Mouse (Mus musculus): Measurements from ENCODE around the gene 2410131K14Rik. TPM values are rescaled to one million over a fixed set of nuclear protein-coding genes. Genes with fewer than 3 reads are reported as not detected.

2410131K14Rik gene
- polyA plus RNA-seq, 1 experiment from 2014 or later: 15.0 TPM

GRCm38 (mm10) chr5:118239671-118240070 lies 5.4 kb upstream of the 2410131K14Rik start:
- no peak overlapping the region for H3K9ac ChIP-seq (replicated peaks)
- peaks cover 16% of the 10 kb centered on the region for H3K4me1 ChIP-seq (replicated peaks)
- no peak overlapping the region for H3K4me2 ChIP-seq (replicated peaks)
- no peaks in the 10 kb centered on the region for H3K27me3 ChIP-seq
- no peak overlapping the region for H3K4me3 ChIP-seq (replicated peaks)
- no peak overlapping the region for H3K27ac ChIP-seq
- H3K36me3 ChIP-seq: peaks cover 62% of the 10 kb centered on the region
- H3K9me3 ChIP-seq: no peaks in the 10 kb centered on the region
- 84% methylated on average over 12 of the region's 12 CpGs for WGBS
- no peak for ATAC-seq

DNA sequence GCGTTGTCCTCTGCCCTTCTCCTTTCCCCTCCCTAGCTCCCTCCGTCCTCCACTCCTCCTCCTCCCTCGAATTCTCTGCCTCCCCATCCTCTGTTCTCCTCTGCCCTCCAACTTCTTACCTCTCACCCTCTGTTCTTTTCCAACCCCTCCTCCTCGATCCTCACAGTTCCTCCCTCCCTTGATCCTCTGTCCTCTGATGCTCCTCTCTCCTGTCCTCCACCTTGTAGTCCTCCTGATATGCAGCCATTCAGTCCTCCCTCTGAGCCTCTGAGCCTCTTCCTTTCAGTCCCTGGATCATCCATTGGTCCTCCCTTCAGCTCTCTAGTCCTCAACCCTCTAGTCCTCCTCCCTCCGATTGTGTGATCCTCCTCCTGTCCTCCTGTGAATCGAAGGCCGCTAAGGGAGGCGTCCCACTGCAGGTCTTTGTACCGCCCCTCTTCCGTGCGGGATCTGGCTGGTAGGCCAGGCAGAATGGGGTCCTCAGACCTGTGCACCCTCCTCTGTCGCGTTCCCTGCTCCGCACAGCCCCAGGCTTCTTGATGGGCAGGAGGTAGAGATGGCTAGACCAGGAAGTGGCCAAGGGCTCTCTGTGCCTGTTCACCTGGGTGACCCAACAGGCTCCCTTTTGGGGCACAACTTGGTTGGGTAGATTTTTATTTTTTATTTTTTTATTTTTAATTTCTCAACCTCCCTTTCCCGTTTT lies 730 bp downstream of the 2410131K14Rik start:
- Histone ChIP-seq H3K9me3 (no peaks in the 10 kb centered on the region), H3K27me3 (no peaks in the 10 kb centered on the region), H3K27ac (peak overlapping the region; percentile 80), H3K4me1 (replicated peaks) (peaks cover 35% of the 10 kb centered on the region), H3K4me3 (replicated peaks) (peak overlapping the region; percentile 76), H3K9ac (replicated peaks) (peak overlapping the region; percentile 85), H3K4me2 (replicated peaks) (peak overlapping the region; percentile 90), H3K36me3 (peaks cover 39% of the 10 kb centered on the region)
- peak; percentile 9; the same call in 1 of the 2 replicates for ATAC-seq
- 5% methylated on average over 15 of the region's 15 CpGs for whole genome bisulfite sequencing

DNA sequence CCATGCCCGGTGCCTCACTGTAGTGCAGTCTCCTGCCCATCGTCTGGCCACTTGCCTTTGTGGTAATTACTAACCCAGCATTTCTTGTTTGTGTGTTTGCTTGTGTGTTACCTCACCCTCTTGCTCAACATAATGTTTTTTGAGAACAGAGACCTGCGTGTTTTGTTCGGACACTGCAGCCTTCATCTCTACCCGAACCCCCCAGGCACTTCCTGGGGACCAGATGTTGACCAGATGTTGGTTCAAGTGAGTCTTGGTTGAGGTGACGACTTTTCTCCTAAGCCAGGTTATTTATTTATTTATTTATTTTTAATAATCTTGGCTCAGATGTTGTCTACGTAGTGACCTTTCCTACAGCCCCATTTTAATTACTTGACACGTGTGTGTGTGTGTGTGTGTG lies 2.4 kb downstream of the 2410131K14Rik start:
- H3K4me2 ChIP-seq (replicated peaks): no peak overlapping the region
- H3K36me3 ChIP-seq: peaks cover 25% of the 10 kb centered on the region
- no peaks in the 10 kb centered on the region for H3K27me3 ChIP-seq
- no peak overlapping the region for H3K27ac ChIP-seq
- ATAC-seq: no peak
- H3K9me3 ChIP-seq: no peaks in the 10 kb centered on the region
- no peak overlapping the region for H3K9ac ChIP-seq (replicated peaks)
- peaks cover 35% of the 10 kb centered on the region for H3K4me1 ChIP-seq (replicated peaks)
- no peak overlapping the region for H3K4me3 ChIP-seq (replicated peaks)
- 92% methylated on average over 8 of the region's 8 CpGs for WGBS

DNA sequence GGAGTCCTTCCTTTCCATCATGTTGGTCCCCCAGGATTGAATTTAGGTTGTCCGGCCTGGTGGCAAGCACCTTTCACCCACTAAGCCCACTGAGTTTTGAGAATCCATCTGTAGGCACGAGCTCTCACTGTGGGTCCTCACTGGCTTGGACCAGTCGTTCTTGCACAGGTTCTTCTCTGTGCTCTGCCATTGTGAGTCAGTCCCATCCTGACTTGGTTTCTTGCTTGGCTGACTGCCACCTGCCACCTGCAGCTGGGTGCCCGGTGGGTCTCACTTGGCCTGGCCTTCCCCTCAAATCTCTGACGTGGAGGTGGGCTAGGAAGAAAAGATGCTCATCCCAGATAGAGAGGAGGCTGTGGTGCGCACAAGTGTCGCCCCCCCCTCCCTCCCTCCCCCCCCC lies 6.0 kb downstream of the 2410131K14Rik start:
- no peak for ATAC-seq
- Histone ChIP-seq H3K4me2 (replicated peaks) (no peak overlapping the region), H3K27me3 (no peaks in the 10 kb centered on the region), H3K4me1 (replicated peaks) (peaks cover 14% of the 10 kb centered on the region), H3K9ac (replicated peaks) (no peak overlapping the region), H3K4me3 (replicated peaks) (no peak overlapping the region), H3K27ac (no peak overlapping the region), H3K9me3 (no peaks in the 10 kb centered on the region), H3K36me3 (peaks cover 27% of the 10 kb centered on the region)
- WGBS: 75% methylated on average over 6 of the region's 7 CpGs

- Histone ChIP-seq H3K9me3 (no peaks in the 10 kb centered on the region), H3K4me2 (replicated peaks) (no peak overlapping the region), H3K27ac (no peak overlapping the region), H3K9ac (replicated peaks) (no peak overlapping the region), H3K27me3 (no peaks in the 10 kb centered on the region), H3K4me3 (replicated peaks) (no peak overlapping the region), H3K36me3 (peaks cover 47% of the 10 kb centered on the region), H3K4me1 (replicated peaks) (peaks cover 2% of the 10 kb centered on the region; the same call in 1 of the 2 replicates)
- ATAC-seq: no peak
- WGBS: 95% methylated on average over 3 of the region's 3 CpGs
Observed at GRCm38 (mm10) chr5:118253551-118253950, 8.5 kb downstream of the 2410131K14Rik start.

- Histone ChIP-seq H3K4me1 (replicated peaks) (peaks cover 13% of the 10 kb centered on the region), H3K9ac (replicated peaks) (no peak overlapping the region), H3K4me3 (replicated peaks) (no peak overlapping the region), H3K36me3 (peaks cover 66% of the 10 kb centered on the region), H3K27ac (no peak overlapping the region), H3K9me3 (no peaks in the 10 kb centered on the region), H3K4me2 (replicated peaks) (no peak overlapping the region), H3K27me3 (no peaks in the 10 kb centered on the region)
- 97% methylated on average over 4 of the region's 4 CpGs for WGBS
- ATAC-seq: no peak
Observed at GRCm38 (mm10) chr5:118256981-118257380, 12.0 kb downstream of the 2410131K14Rik start.

DNA sequence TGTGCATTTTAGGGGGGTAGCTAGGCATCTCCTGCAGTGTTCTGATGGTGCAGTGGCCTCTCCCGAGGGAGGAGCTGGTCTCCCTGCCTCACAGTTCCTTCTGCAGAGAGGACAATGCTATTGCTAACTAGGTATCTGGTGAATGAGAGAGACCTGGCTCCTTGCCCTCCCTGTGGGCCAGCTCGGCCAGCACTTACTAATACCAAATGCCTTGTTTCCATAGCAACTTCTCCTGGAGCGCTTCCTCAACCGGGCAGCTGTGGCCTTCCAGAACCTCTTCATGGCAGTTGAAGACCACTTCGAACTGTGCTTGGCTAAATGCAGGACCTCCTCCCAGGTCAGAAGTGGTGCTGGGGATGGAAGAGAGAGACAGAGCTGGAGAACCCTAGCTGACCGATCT lies 14.1 kb downstream of the 2410131K14Rik start:
- WGBS: 49% methylated on average over 6 of the region's 6 CpGs
- Histone ChIP-seq H3K9me3 (no peaks in the 10 kb centered on the region), H3K36me3 (peaks cover 82% of the 10 kb centered on the region), H3K4me3 (replicated peaks) (no peak overlapping the region), H3K4me1 (replicated peaks) (peaks cover 13% of the 10 kb centered on the region), H3K27me3 (no peaks in the 10 kb centered on the region), H3K4me2 (replicated peaks) (no peak overlapping the region), H3K27ac (no peak overlapping the region), H3K9ac (replicated peaks) (no peak overlapping the region)
- no peak; the same call in 1 of the 2 replicates for ATAC-seq

- Histone ChIP-seq H3K27ac (no peak overlapping the region), H3K4me3 (replicated peaks) (no peak overlapping the region), H3K27me3 (no peaks in the 10 kb centered on the region), H3K36me3 (peaks cover 82% of the 10 kb centered on the region), H3K9ac (replicated peaks) (no peak overlapping the region), H3K4me2 (replicated peaks) (no peak overlapping the region), H3K4me1 (replicated peaks) (peaks cover 13% of the 10 kb centered on the region), H3K9me3 (no peaks in the 10 kb centered on the region)
- no peak for ATAC-seq
- WGBS: 81% methylated on average over 6 of the region's 6 CpGs
Observed at GRCm38 (mm10) chr5:118259636-118260035, 14.6 kb downstream of the 2410131K14Rik start.

DNA sequence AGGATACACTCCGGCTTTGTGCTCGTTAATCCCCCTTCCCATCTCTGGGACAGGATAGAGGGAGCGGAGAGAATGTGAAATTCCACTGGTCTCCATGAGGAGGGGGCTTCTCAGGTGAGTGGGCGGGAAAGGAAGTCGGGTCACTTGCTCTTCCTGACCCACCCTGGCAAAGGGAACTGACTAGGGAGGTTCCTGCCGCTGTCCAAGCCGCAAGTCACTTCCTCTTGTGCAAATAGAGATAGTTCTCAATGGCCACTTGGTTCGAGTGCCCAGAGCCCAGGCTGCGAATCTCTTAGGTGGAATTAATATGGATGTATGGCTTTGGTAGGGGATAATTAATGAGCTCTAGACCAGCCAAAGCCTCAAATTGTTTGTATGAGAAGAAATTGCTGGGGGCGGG lies 15.0 kb downstream of the 2410131K14Rik start:
- no peak overlapping the region for H3K9ac ChIP-seq (replicated peaks)
- no peaks in the 10 kb centered on the region for H3K27me3 ChIP-seq
- no peak overlapping the region for H3K4me2 ChIP-seq (replicated peaks)
- no peaks in the 10 kb centered on the region for H3K9me3 ChIP-seq
- no peak overlapping the region for H3K27ac ChIP-seq
- 88% methylated on average over 10 of the region's 10 CpGs for WGBS
- H3K36me3 ChIP-seq: peaks cover 82% of the 10 kb centered on the region
- no peak overlapping the region for H3K4me3 ChIP-seq (replicated peaks)
- H3K4me1 ChIP-seq (replicated peaks): peaks cover 13% of the 10 kb centered on the region
- ATAC-seq: no peak

DNA sequence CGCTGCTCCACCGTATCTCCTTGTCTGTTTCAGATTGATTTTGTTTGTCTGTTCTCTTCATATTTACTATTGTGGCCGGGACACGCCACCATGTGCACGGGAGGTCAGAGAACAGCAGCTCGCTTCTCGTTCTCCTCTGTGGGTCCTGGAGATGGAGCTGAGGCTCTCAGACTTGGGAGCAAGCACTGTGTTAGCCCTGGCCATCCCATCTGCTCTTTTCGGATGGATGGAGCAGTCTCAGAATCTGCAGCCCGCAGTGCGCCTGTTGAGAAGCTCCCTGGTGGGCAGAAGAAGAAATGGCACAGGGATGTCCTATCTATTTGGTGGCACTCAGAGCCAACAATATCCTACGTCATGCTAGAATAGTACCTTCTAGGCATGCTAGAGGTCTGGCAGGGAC lies 15.6 kb downstream of the 2410131K14Rik start:
- Histone ChIP-seq H3K9ac (replicated peaks) (no peak overlapping the region), H3K4me1 (replicated peaks) (peaks cover 13% of the 10 kb centered on the region), H3K4me2 (replicated peaks) (no peak overlapping the region), H3K27me3 (no peaks in the 10 kb centered on the region), H3K27ac (no peak overlapping the region), H3K9me3 (no peaks in the 10 kb centered on the region), H3K36me3 (peaks cover 79% of the 10 kb centered on the region), H3K4me3 (replicated peaks) (no peak overlapping the region)
- WGBS: 94% methylated on average over 11 of the region's 11 CpGs
- no peak for ATAC-seq

DNA sequence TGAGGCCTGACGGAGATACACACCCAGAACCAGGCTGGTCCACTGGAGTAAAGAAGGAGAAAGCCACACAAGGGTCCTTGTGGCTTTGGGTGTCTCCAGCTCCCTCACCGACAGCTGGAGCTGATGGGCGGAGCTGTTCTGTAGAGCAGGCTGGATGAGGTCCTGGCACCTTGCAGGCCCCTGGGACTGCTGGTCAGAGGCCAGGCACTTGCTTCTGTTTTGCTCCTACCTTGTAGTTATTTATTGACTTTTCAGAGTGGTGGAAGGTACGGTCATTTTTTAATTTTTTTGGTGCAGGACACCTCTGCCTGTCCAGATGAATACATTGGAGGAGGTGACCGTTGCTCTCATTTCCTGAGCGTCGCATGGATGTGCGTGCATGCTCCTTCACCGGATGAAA lies 16.2 kb downstream of the 2410131K14Rik start:
- Histone ChIP-seq H3K9ac (replicated peaks) (no peak overlapping the region), H3K4me1 (replicated peaks) (peaks cover 13% of the 10 kb centered on the region), H3K27me3 (no peaks in the 10 kb centered on the region), H3K4me2 (replicated peaks) (no peak overlapping the region), H3K36me3 (peaks cover 74% of the 10 kb centered on the region), H3K4me3 (replicated peaks) (no peak overlapping the region), H3K9me3 (no peaks in the 10 kb centered on the region), H3K27ac (no peak overlapping the region)
- no peak for ATAC-seq
- 94% methylated on average over 9 of the region's 9 CpGs for WGBS

DNA sequence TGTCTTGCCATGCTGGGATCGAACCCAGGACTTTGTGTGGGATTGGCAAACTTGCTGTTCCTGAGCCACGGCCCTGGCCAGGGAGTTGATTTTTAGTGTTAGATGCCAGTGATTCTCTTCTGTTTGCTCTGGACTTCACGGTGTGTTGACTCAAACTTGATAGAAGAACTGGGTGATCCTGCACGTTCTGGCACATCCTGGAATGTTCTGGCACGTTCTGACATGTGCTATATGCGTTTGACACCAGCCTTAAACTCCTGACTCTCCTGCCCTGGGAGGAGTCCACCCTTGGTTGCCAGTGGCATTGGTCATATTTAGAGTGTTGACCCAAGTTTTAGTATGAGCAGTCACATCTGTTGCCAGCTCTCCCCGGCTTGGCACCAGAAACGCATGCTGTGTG lies 17.4 kb downstream of the 2410131K14Rik start:
- Histone ChIP-seq H3K9me3 (no peaks in the 10 kb centered on the region), H3K4me1 (replicated peaks) (peaks cover 13% of the 10 kb centered on the region), H3K27me3 (no peaks in the 10 kb centered on the region), H3K4me3 (replicated peaks) (no peak overlapping the region), H3K36me3 (peaks cover 62% of the 10 kb centered on the region), H3K4me2 (replicated peaks) (no peak overlapping the region), H3K27ac (no peak overlapping the region), H3K9ac (replicated peaks) (no peak overlapping the region)
- 94% methylated on average over 8 of the region's 8 CpGs for WGBS
- no peak for ATAC-seq

GRCm38 (mm10) chr5:118264279-118264678 lies 19.3 kb downstream of the 2410131K14Rik start:
- no peak overlapping the region for H3K4me2 ChIP-seq (replicated peaks)
- no peak for ATAC-seq
- H3K4me1 ChIP-seq (replicated peaks): peaks cover 8% of the 10 kb centered on the region
- no peak overlapping the region for H3K4me3 ChIP-seq (replicated peaks)
- WGBS: 74% methylated on average over 9 of the region's 9 CpGs
- peaks cover 43% of the 10 kb centered on the region for H3K36me3 ChIP-seq
- H3K27me3 ChIP-seq: peaks cover 5% of the 10 kb centered on the region; the same call in 1 of the 2 replicates
- no peak overlapping the region for H3K27ac ChIP-seq
- no peak overlapping the region for H3K9ac ChIP-seq (replicated peaks)
- no peaks in the 10 kb centered on the region for H3K9me3 ChIP-seq
